Mouse (Mus musculus): ENCODE data around the gene Slc30a3.
"Not testable (repeated sequence)": the region's sequence is repeated elsewhere in the genome, so short reads cannot be mapped to it uniquely, and the experiment has no call there.

Gene Slc30a3

GRCm38 (mm10) chr5:31093151-31094041, 14.6 kb downstream of the Slc30a3 start:
- no peak for DNase-seq (ENCODE audit: low read depth, low spot score)

DNA sequence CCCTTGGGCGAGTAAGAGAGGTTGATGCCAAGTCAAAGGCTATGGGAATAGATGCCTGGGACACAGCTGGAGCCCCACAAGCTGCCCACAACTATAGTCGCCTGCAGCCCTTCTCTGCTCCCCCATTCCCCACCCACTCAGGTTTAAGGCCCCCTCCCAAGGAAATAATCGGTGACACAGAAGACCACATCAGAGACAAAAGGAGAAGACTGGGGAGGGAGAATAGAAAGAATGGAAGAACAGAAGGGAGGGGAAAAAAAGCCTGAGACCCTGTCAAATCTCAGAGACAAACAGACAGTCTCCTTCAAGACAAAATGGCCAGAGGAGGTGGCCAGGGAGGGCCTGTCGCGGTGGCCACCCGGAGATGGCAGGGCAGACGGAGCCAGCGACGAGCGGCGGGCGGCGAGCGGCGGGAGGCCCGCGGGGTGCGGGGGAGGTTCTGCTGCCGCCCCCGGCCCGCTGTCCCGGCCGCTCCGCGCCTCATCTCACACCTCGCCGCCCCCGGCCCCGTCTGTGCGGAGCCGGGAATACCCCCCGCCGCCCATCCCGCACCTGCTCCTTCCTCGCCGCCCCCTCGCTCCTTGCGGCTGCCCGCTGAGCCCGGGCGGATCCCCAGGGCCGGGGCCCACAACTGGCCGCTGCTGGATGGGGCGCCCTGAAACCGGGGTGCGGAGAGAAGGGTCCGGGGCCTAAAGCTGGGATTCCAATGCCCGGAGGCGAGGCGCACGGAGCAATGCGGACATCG, 15.6 kb downstream of the Slc30a3 start:
- DNase-seq (ENCODE audit: low read depth, low spot score) = no peak

DNA sequence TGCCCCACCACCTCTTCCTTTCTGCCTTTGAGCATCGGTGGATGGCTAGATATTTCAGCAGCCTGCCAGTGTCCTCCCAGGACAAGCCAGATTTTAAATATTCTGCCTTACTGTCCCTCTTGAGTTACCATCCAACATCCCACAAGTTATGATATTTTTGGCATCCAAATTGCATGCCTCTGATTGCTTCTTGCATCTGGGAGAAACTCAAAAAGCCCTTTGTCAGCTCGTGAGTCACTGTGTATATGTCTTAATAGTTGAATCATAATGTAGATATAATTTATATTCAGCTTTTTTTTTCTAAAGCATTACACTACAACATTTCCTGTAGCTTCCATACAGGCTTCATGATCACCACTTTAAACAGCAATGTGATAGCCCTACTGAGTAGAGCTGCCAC, 20.9 kb downstream of the Slc30a3 start:
- DNase-seq (ENCODE audit: low read depth, low spot score) = no peak

DNA sequence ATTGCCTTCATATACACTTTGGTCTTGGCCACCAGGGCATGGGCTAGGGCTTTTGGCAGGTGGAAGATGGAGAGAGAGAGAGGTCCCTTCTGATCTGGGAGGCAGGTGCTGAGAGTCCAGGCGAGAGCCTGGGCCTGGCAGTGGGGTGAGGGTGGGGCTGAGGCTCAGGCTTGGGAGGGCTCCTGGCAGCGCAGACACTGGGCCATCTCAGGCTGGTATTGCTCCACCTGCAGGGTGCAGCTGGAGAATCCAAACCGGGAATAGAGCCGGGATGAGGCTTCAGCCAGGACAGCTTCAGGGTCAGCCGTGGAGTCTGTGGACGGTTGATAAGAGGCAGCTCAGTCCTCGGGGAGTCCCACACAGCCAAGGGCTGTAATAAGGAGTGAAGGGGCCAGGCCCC, 21.4 kb downstream of the Slc30a3 start:
- no peak for DNase-seq (ENCODE audit: low read depth, low spot score)

GRCm38 (mm10) chr5:31083949-31084348, 24.1 kb downstream of the Slc30a3 start:
- DNase-seq (ENCODE audit: low read depth, low spot score) = no peak

DNA sequence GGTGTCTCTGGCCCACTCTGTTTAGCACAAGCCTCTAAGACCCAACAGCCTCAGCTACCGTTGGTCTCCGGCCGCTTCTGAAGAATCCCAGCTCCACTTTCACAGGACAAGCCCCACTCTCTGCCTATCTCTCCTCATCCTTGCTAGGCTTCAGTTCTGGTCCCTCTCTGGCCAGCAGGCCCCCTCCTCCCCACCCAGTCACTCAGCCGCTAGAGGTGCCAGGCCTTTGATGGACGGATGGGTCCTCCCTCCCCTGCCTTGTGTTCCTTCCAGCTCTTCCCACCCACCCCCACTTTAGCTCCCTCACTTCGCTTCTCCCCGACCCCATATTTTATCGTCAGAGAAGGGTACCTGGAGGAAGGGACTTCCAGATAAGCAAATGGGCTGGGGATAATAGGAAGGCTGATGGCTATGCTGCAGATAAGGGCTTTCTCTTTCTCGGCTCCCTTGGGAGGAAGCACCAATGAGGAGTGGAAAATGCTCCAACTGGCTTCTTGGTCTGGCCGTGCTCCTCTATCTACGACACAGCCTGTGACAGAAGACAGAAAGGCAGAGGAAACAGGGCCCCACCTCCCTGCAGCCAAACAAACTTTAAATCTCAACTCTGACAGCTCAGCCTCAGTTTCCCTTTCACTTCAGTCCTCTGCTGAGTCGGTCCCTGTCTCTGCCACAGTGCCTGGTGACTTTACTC, 25.0 kb downstream of the Slc30a3 start:
- no peak for DNase-seq (ENCODE audit: low read depth, low spot score)

GRCm38 (mm10) chr5:31082355-31082754, 25.7 kb downstream of the Slc30a3 start:
- DNase-seq (ENCODE audit: low read depth, low spot score) = no peak

DNA sequence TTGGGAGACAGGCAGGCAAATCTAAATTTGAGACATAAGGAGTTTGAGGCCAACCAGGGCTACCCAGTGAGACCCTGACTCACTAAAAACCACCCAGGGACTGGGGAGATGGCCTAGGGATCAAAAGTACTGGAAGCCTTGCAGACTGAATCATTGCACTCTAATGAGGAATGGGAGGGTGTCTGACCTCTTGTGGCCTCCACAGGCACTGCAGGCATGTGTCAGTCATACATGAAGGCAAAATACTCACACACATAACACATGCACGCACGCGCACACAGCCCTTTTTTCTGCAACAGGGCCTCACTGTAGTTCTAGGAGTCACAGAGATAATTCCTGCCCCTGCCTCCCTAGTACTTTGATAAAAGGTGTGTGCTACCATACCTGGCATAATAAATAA, 26.7 kb downstream of the Slc30a3 start:
- no peak for DNase-seq (ENCODE audit: low read depth, low spot score)

DNA sequence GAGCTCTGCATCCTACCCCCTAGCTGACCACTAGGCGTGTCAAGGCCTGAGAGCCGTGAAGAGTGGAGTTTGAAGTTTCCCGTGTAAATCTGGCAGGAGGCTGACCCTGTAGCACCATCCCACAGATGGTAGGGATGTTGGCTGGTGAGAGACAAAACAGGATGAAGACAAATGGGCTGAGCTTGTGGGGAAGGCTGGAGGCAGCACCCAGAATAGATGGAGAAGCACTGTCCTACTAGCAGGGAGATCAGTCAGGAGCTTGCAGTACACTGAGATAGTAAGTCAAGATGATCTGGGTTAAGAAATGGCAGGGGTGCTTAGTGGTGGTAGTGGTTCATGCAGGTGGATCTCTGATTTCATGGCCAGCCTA, 27.3 kb downstream of the Slc30a3 start:
- DNase-seq (ENCODE audit: low read depth, low spot score) = no peak

- no peak for DNase-seq (ENCODE audit: low read depth, low spot score)
These were observed 27.8 kb downstream of the Slc30a3 start for GRCm38 (mm10) chr5:31080059-31080794.

DNA sequence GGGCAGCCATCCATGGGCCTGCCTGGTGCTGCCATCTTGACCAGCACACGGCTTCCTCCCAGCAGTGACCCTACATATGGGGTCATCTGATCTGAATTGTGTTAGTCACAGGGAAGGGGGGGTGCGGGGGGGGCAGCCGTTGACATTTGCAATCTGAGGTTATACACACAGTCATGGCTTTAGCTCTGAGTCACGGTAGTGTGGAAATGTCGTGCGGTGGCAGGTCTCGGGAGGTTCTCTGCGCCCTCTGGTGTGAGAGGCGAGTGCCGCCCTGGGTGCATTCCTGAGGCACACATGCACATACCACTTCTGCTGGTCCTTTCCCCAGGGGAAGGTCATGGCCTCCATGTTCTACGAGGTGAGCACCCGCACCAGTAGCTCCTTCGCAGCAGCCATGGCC, 31.7 kb downstream of the Slc30a3 start:
- DNase-seq (ENCODE audit: low read depth, low spot score) = no peak

- DNase-seq (ENCODE audit: low read depth, low spot score) = no peak
These were observed 34.9 kb downstream of the Slc30a3 start for GRCm38 (mm10) chr5:31073176-31073575.

DNA sequence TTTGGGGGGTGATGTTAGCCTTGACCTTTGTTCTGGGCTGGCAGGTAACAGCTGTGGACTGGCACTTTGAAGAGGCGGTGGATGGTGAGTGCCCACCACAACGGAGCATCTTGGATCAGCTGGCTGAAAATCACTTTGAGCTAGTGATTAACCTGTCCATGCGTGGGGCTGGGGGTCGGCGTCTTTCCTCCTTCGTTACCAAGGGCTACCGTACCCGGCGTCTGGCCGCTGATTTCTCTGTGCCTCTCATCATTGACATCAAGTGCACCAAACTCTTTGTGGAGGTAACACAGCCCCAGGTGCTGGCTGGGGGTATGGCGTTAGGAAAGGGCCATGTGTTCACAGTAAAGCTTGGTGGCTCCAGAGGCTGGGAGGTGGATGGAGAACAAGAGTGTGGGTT, 36.2 kb downstream of the Slc30a3 start:
- no peak for DNase-seq (ENCODE audit: low read depth, low spot score)

DNA sequence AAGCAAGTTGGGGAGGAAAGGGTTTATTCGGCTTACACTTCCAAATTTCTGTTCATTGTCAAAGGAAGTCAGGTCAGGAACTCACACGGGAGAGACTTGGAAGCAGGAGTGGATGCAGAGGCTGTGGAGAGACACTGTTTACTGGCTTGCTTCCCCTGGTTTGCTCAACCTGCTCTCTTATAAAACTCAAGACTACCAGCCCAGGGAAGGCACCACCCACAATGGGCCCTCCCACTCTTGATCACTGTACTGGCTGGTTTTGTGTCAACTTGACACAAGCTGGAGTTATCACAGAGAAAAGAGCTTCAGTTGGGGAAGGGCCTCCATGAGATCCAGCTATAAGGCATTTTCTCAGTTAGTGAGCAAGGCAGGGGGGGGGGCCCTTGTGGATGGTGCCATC, 37.0 kb downstream of the Slc30a3 start:
- no peak for DNase-seq (ENCODE audit: low read depth, low spot score)

GRCm38 (mm10) chr5:31069810-31070209, 38.2 kb downstream of the Slc30a3 start:
- DNase-seq (ENCODE audit: low read depth, low spot score) = no peak

- no peak for DNase-seq (ENCODE audit: low read depth, low spot score)
These were observed 52.6 kb downstream of the Slc30a3 start for GRCm38 (mm10) chr5:31055216-31056140.

DNA sequence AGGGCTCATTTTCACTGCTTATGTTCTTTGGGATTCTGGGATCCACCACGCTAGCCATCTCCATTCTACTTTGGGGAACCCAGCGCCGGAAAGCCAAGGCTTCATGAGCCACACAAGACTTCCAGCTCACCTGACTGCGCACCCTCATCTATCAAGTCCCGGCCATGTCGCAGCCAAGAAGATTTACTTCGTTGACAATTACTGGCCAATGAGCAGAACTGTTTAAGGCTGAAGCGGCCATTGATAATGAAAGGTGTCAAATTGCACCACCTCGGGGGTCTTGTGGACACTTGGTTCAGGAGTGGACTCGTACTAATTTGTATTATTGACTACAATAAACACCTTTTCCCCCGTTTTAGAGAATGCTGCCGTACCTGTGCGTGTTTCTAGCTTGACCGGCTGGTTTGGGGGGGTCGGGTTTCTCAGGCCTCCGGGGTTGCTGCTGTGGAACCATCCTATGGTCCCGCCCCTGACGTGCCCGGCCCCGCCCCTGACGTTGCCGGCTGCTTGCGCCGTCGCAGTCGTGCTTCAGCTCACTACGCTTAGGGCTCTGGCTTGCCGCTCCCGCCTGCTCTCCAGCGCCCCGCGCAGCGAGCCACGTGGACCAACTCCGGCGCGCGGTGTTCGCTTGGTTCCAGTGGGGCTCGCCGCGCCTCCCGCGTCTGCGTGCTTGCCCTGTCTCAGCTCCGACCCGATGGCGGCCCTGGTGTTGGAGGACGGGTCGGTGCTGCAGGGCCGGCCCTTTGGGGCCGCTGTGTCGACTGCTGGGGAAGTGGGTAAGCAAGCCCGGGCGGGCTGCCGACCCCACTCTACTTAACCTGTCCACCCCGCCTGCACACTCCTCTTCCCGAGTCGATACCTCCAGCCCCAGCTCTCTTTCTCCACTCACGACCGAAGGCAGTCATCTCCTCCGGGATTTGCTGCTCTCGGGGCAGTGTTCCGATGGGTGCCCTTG, 53.5 kb downstream of the Slc30a3 start, which contains the start of gene Cad:
Gene Cad, plus strand, starts transcription at position 520 of the 955 bp plus-strand sequence.
- DNase-seq (ENCODE audit: low read depth, low spot score) = peak; percentile 88

DNA sequence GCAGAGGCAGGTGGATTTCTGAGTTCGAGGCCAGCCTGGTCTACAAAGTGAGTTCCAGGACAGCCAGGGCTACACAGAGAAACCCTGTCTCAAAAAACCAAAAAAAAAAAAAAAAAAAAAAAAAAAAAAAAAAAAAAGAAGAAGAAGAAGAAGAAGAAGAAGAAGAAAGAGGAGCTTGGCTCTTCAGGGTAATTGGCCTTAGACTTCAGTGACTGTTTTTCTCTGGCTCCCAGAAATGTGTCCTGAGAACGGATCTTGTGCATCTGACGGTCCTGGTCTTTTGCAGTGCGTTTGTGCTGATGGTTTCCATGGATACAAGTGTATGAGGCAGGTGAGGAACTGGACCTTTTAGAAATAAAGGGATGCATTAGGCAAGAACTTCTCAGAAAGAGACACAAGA, 54.3 kb downstream of the Slc30a3 start:
- not testable (repeated sequence) for DNase-seq (ENCODE audit: low read depth, low spot score)

DNA sequence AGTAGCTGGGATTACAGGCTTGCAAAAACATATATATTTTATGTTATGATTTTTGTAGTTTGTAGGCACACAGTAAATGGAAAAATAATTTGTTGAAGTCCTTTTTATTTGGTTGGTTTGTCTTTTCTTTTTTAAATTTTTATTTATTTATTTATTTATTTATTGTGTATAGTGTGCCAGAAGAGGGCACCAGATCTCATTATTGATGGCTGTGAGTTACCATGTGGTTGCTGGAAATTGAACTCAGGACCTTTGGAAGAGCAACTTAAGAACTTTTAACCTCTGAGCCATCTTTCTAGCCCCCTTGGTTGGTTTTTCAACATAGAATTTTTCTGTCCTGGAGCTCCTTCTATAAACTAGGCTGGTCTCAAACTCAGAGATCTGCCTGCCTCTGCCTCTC, 57.6 kb downstream of the Slc30a3 start:
- no peak for DNase-seq (ENCODE audit: low read depth, low spot score)
